12 mouse cellular contexts compared by ENCODE assay signal in the genomic region with DNA sequence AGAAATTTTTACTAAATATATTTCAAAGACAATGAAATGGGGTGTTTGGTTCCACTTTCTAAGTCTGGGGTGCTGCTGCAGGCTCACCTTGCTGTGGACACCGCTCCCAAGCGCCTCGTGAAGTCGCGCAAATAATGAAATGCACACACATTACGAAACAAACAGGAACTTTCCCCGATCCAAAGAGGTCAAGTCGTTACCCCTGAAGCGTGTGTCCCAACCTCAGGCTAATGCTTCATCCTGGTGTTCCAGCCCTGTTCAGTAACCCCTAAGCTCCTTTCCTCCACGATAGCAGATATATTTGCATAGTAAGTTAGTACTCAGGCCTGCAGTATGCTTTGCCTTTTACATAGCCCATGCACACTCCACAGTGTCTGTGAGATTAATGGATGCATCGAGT. TPM values are rescaled to one million over a fixed set of nuclear protein-coding genes. Genes with fewer than 3 reads are reported as not detected.
DNase-seq lines count a peak whose midpoint lies in the region; ATAC-seq and TF ChIP-seq lines count a peak whose summit lies in the region.
"Had no signal": no experiment of that assay in that cellular context is flagged by ENCODE, and none has a peak within 500 bp of the region (broad histone marks: within the 10 kb centered on the region; RNA-seq: fewer than 3 reads in every experiment).

No protein-coding gene starts in this region.

- no peak for TF ChIP-seq POLR2A in liver, adult 2 months (IDR thresholded peaks at IDR 0.05; ENCODE audit: extremely low read depth, insufficient read depth, low read length)

- H3K4me1 ChIP-seq in liver, adult 2 months (ENCODE audit: control insufficient read depth, insufficient read depth, low read length) = peaks cover 4% of the 10 kb centered on the region
- H3K4me1 ChIP-seq in limb, embryonic 12.5 days (replicated peaks) = peaks cover 6% of the 10 kb centered on the region
- no peaks in the 10 kb centered on the region for H3K4me1 ChIP-seq in lung, embryonic 15.5 days
- H3K4me1 ChIP-seq in stomach, postnatal 0 days (replicated peaks; ENCODE audit: control insufficient read depth, insufficient read depth) = no peaks in the 10 kb centered on the region
- H3K4me1 ChIP-seq: midbrain, embryonic 12.5 days had no signal

- peak overlapping the region; percentile 82; the same call in 1 of the 2 replicates for H3K27ac ChIP-seq in liver, adult 2 months (replicated peaks; ENCODE audit: insufficient read depth, low read depth, low read length)
- no peak overlapping the region for H3K27ac ChIP-seq in limb, embryonic 12.5 days
- H3K27ac ChIP-seq in lung, embryonic 15.5 days = no peak overlapping the region
- no peak overlapping the region for H3K27ac ChIP-seq in stomach, postnatal 0 days (replicated peaks)
- H3K27ac ChIP-seq: heart, embryonic 13.5 days; midbrain, embryonic 12.5 days had no signal

- peak; percentile 95 for DNase-seq in liver, adult 2 months (ENCODE audit: extremely low read depth, low read depth, low spot score)
- DNase-seq in liver = no peak
- peak; percentile 38 for DNase-seq in stomach, postnatal 0 days (ENCODE audit: low spot score)
- DNase-seq in gastrocnemius, postnatal 36 days = no peak
- DNase-seq in retina, embryonic 14.5 days (ENCODE audit: low spot score) = no peak
- DNase-seq: cerebellum, adult 11 months had no signal

- H3K4me3 ChIP-seq in liver, adult 2 months (ENCODE audit: insufficient read depth, low read depth, low read length) = no peak overlapping the region
- no peak overlapping the region for H3K4me3 ChIP-seq in limb, embryonic 12.5 days (replicated peaks)
- peak overlapping the region; percentile 58; the same call in 1 of the 2 replicates for H3K4me3 ChIP-seq in lung, embryonic 15.5 days
- H3K4me3 ChIP-seq in stomach, postnatal 0 days (ENCODE audit: low read depth, low read length) = no peak overlapping the region; the same call in 1 of the 2 replicates

- no peaks in the 10 kb centered on the region for H3K9me3 ChIP-seq in limb, embryonic 12.5 days
- H3K9me3 ChIP-seq in lung, embryonic 15.5 days = no peaks in the 10 kb centered on the region
- H3K9me3 ChIP-seq in stomach, postnatal 0 days (ENCODE audit: control insufficient read depth, low read length) = no peaks in the 10 kb centered on the region
- H3K9me3 ChIP-seq: forebrain, embryonic 10.5 days; heart, embryonic 13.5 days; midbrain, embryonic 12.5 days had no signal

- intact Hi-C loops in gastrocnemius, postnatal 36 days (cut with DNase I) = no loop called here

- no peaks in the 10 kb centered on the region for H3K27me3 ChIP-seq in liver, adult 2 months (ENCODE audit: control insufficient read depth, insufficient read depth, low read length)
- H3K27me3 ChIP-seq in limb, embryonic 12.5 days = peaks cover 10% of the 10 kb centered on the region; the same call in 1 of the 2 replicates
- no peaks in the 10 kb centered on the region for H3K27me3 ChIP-seq in lung, embryonic 15.5 days
- H3K27me3 ChIP-seq in stomach, postnatal 0 days (ENCODE audit: control insufficient read depth, insufficient read depth, low read length) = no peaks in the 10 kb centered on the region
- H3K27me3 ChIP-seq: heart, embryonic 13.5 days had no signal

- no peak for ATAC-seq in limb, embryonic 12.5 days (ENCODE audit: insufficient number of reproducible peaks, insufficient read depth, low FRiP score, low TSS enrichment, low read depth)
- no peak for ATAC-seq in lung, embryonic 15.5 days (ENCODE audit: borderline replicate concordance, extremely low read depth, low FRiP score, low TSS enrichment)
- peak; percentile 65 for ATAC-seq in stomach, postnatal 0 days (ENCODE audit: low FRiP score, low TSS enrichment)
- ATAC-seq: inflammation-experienced regulatory T-cells, adult 6 months had no signal

- no peak for TF ChIP-seq CTCF in liver, adult 2 months (IDR thresholded peaks at IDR 0.05; ENCODE audit: low read depth, low read length)
- TF ChIP-seq CTCF in stomach, postnatal 0 days (IDR thresholded peaks at IDR 0.05; ENCODE audit: low read depth) = no peak

- 16% methylated on average over 11 of the region's 11 CpGs for WGBS in liver, adult 2 months
- 46% methylated on average over 11 of the region's 11 CpGs for WGBS in limb, embryonic 12.5 days
- WGBS in lung, embryonic 15.5 days = 34% methylated on average over 11 of the region's 11 CpGs
- WGBS in stomach, postnatal 0 days = 58% methylated on average over 11 of the region's 11 CpGs

- 0 out of 2 replicates have a peak, but pooled peaks cover 2% of the 10 kb centered on the region for H3K36me3 ChIP-seq in liver, adult 2 months (ENCODE audit: control insufficient read depth, insufficient read depth, low read length)
- H3K36me3 ChIP-seq in limb, embryonic 12.5 days = no peaks in the 10 kb centered on the region
- no peaks in the 10 kb centered on the region for H3K36me3 ChIP-seq in lung, embryonic 15.5 days
- no peaks in the 10 kb centered on the region for H3K36me3 ChIP-seq in stomach, postnatal 0 days (ENCODE audit: control insufficient read depth, insufficient read depth, low read length)
- H3K36me3 ChIP-seq: forebrain, embryonic 10.5 days; heart, embryonic 13.5 days; midbrain, embryonic 12.5 days had no signal

- H3K79me2 ChIP-seq in liver, adult 2 months (ENCODE audit: control insufficient read depth, insufficient read depth, low read length) = peaks cover 9% of the 10 kb centered on the region; the same call in 1 of the 2 replicates

- H3K4me2 ChIP-seq in limb, embryonic 12.5 days = 0 out of 2 replicates have a peak overlapping the region, but pooled peaks have one; percentile 99
- peak overlapping the region; percentile 95; the same call in 1 of the 2 replicates for H3K4me2 ChIP-seq in lung, embryonic 15.5 days
- peak overlapping the region; percentile 99 for H3K4me2 ChIP-seq in stomach, postnatal 0 days (replicated peaks; ENCODE audit: low read depth)

- TF ChIP-seq EP300 in stomach, postnatal 0 days (optimal IDR thresholded peaks at IDR 0.05) = no peak

- no peak overlapping the region for H3K9ac ChIP-seq in liver, adult 2 months (ENCODE audit: low read depth, low read length)
- H3K9ac ChIP-seq in limb, embryonic 12.5 days (replicated peaks) = no peak overlapping the region
- no peak overlapping the region for H3K9ac ChIP-seq in lung, embryonic 15.5 days
- no peak overlapping the region for H3K9ac ChIP-seq in stomach, postnatal 0 days (ENCODE audit: low read length)

RNA-seq across cellular contexts. Expression of a gene that starts 0.9 kb away (rescaled TPM):
- total RNA-seq in liver, adult 2 months (2014; rRNA removed) = 59.7 and 78.2 TPM in 2 replicates
- 12.1 and 13.4 TPM in 2 replicates for polyA plus RNA-seq in liver, adult 2 months (2012; rRNA removed)
- 2.8 and 3.2 TPM in 2 replicates for polyA plus RNA-seq in limb, embryonic 12.5 days (2016; fragmentation: Nextera tagmentation; extraction: Ambion mirVana)
- polyA plus RNA-seq in lung, embryonic 15.5 days (2015; fragmentation: Nextera tagmentation; extraction: Ambion mirVana) = 9.9 and 10.7 TPM in 2 replicates
- 32.6 and 34.5 TPM in 2 replicates for polyA plus RNA-seq in stomach, postnatal 0 days (2015; fragmentation: Nextera tagmentation; extraction: Ambion mirVana)
- 1 to 10 TPM; 1.4 to 2.7 TPM for total RNA-seq in gastrocnemius, postnatal 36 days (2021)

Comparison
In these comparisons a context has a peak if more than half of its experiments do, and no peak if none do; other contexts are left out.
1. DNase-seq: peak in liver, adult 2 months (single experiment) and stomach, postnatal 0 days (single experiment); none in liver (single experiment), gastrocnemius, postnatal 36 days (0 of 2) and retina, embryonic 14.5 days (single experiment).
2. Peak in every context shown above with its lines, with median percentiles within 50 percentile points of each other: H3K4me2 ChIP-seq.